Mouse (Mus musculus): ENCODE data around the gene Dtnb. TPM values are rescaled to one million over a fixed set of nuclear protein-coding genes. Genes with fewer than 3 reads are reported as not detected.

The Dtnb gene
- polyA plus RNA-seq, 1 experiment from 2014 or later, result 36.7 TPM

DNA sequence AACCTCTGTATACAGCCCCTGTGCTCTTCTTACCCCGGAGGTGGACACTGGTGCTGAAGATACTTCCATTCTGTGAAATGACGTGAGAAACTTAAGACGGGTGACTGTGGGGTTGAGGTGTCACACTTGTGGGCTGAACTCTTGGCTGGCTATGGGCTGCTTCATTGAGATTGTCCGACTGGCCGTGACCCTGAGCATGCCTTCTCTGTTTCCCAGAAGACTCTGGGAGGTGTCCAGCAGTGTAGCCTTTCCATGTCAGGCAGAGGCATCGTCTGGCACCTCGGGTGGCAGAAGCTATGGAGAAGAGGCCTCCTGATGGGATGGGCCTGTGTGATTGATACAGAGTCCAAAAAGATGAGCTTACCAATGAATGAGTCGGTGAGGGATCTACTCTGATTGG is 241.0 kb downstream of the Dtnb start:
- Histone ChIP-seq H3K9me3 (no peaks in the 10 kb centered on the region), H3K4me3 (no peak overlapping the region)

DNA sequence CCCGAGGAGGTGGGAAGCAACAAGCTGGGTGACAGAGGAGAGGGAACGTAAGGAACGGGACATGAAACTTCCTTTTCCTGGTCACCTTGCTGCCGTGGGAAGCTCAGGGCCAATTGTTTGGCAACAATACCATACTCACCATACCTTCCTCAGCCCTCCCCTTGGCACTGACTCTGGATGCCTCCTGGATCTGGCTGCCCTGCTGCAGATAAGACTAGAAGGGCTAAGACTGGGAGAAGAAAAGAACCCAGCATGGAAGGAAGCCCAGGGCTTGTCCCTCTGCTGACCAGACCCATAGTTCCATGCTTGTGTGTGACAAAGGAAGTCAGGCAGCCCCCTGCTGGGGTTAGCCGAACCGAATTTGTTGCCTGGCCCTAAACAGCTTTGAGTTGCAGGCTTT is 243.2 kb downstream of the Dtnb start:
- peaks cover 29% of the 10 kb centered on the region for H3K4me1 ChIP-seq (replicated peaks)
- no peak for DNase-seq (ENCODE audit: low spot score)
- peaks cover 7% of the 10 kb centered on the region for H3K27me3 ChIP-seq (ENCODE audit: insufficient read depth, poor library complexity, severe bottlenecking)
- H3K27ac ChIP-seq, result no peak overlapping the region
- no peaks in the 10 kb centered on the region for H3K36me3 ChIP-seq
- no peaks in the 10 kb centered on the region for H3K9me3 ChIP-seq
- H3K4me3 ChIP-seq, result no peak overlapping the region
- WGBS, result 47% methylated on average over 6 of the region's 6 CpGs

More for the DNA sequence above, 241.0 kb downstream of the Dtnb start:
- no peaks in the 10 kb centered on the region for H3K36me3 ChIP-seq
- WGBS, result 86% methylated on average over 8 of the region's 8 CpGs
- DNase-seq (ENCODE audit: low spot score), result no peak
- H3K27ac ChIP-seq, result no peak overlapping the region
- H3K4me1 ChIP-seq (replicated peaks), result peaks cover 45% of the 10 kb centered on the region
- H3K27me3 ChIP-seq (ENCODE audit: insufficient read depth, poor library complexity, severe bottlenecking), result peaks cover 30% of the 10 kb centered on the region

DNA sequence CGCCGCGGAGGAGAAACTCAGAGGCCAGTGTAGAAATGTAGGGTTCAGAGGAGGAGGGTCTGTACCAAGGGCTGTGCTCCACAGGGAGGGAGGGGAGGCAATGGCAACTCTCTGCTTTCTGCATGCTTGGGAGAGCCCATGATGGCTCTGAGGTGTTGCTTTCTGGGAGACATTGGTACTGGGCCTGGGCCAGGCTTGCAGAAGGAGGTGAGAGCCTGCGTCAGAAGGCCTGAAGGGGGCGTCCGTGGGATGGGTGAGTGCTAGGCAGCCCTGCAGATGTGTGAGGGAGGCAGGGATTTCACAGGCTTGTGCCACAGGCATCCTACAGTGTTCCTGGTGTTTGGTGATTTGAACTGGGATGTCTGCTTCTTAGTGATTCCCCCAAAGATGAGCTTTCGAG is 244.9 kb downstream of the Dtnb start:
- H3K4me1 ChIP-seq (replicated peaks), result peaks cover 17% of the 10 kb centered on the region
- H3K36me3 ChIP-seq, result no peaks in the 10 kb centered on the region
- WGBS, result 58% methylated on average over 7 of the region's 7 CpGs
- no peak overlapping the region for H3K4me3 ChIP-seq
- H3K27me3 ChIP-seq (ENCODE audit: insufficient read depth, poor library complexity, severe bottlenecking), result peaks cover 5% of the 10 kb centered on the region; the same call in 1 of the 2 replicates
- no peak overlapping the region for H3K27ac ChIP-seq
- no peak for DNase-seq (ENCODE audit: low spot score)
- H3K9me3 ChIP-seq, result no peaks in the 10 kb centered on the region

DNA sequence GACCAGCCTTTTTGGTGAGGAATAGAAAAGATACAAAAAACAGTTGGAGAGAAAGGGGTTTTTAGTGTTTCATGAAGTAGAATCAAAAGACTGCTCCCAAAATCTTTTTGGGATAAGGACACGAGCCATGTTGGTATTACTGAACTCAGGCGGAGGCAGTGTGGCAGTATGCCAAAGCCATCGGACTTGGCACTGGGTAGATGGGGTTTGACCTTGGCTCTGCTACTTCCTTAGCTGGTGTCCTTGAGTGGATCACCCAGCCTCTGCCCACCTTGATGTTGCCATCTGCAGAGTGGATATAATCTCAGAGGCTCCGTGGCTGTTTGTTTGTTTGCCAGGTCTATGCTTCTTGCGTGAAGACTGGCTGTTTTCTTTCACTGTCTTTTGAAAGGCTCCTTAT is 245.4 kb downstream of the Dtnb start:
- 90% methylated on average over 5 of the region's 5 CpGs for whole genome bisulfite sequencing
- no peak overlapping the region for H3K27ac ChIP-seq
- peaks cover 12% of the 10 kb centered on the region for H3K4me1 ChIP-seq (replicated peaks)
- no peaks in the 10 kb centered on the region for H3K9me3 ChIP-seq
- no peak for DNase-seq (ENCODE audit: low spot score)
- no peak overlapping the region for H3K4me3 ChIP-seq
- H3K36me3 ChIP-seq, result no peaks in the 10 kb centered on the region
- peaks cover 5% of the 10 kb centered on the region; the same call in 1 of the 2 replicates for H3K27me3 ChIP-seq (ENCODE audit: insufficient read depth, poor library complexity, severe bottlenecking)

DNA sequence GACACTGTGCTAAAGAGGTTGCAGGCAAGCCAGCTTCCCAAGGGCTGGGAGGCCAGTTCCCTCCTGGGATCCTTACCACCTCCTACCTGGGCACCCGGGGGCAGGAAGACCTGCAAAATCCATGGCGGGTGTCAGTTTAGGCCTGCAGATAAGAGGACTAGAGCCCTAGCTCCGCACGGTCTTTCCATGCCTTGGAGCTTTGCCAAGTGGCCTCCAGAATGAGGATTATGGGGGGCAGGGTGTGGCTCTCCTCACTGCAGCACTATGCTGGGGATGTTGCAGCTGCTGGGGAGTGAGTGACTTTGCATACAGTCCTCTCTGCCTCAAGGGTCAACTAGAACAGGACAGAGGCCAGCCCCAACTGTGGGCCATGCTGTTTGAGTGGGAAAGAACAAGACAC is 247.7 kb downstream of the Dtnb start:
- DNase-seq (ENCODE audit: low spot score), result no peak
- Histone ChIP-seq H3K27ac (no peak overlapping the region), H3K4me3 (no peak overlapping the region), H3K27me3 (ENCODE audit: insufficient read depth, poor library complexity, severe bottlenecking) (no peaks in the 10 kb centered on the region; the same call in 1 of the 2 replicates), H3K36me3 (no peaks in the 10 kb centered on the region), H3K4me1 (replicated peaks) (peaks cover 21% of the 10 kb centered on the region), H3K9me3 (no peaks in the 10 kb centered on the region)
- 89% methylated on average over 4 of the region's 4 CpGs for WGBS

DNA sequence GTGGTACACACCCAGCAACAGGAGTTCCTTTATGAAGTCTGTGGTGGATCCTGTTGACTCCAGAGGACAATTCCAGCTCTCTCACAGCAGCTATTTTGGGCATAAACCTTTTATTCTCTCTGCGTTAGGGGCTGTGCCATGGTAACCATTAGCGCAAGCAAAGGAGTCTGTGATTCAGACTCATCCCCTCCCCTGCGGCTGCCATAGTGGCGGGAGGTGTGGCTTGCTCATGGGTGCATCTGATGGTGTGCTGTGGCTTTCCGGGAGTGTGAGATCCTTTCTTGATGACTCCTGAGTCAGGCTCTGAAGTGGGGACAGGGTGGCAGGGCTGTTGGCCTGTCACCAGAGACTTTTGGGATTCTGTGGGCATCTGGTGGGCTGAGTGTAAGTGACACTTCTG is 251.2 kb downstream of the Dtnb start:
- Histone ChIP-seq H3K27me3 (ENCODE audit: insufficient read depth, poor library complexity, severe bottlenecking) (no peaks in the 10 kb centered on the region), H3K4me1 (replicated peaks) (peaks cover 13% of the 10 kb centered on the region; the same call in 1 of the 2 replicates), H3K27ac (no peak overlapping the region), H3K4me3 (no peak overlapping the region), H3K9me3 (no peaks in the 10 kb centered on the region), H3K36me3 (no peaks in the 10 kb centered on the region)
- 74% methylated on average over 5 of the region's 5 CpGs for WGBS
- no peak for DNase-seq (ENCODE audit: low spot score)

DNA sequence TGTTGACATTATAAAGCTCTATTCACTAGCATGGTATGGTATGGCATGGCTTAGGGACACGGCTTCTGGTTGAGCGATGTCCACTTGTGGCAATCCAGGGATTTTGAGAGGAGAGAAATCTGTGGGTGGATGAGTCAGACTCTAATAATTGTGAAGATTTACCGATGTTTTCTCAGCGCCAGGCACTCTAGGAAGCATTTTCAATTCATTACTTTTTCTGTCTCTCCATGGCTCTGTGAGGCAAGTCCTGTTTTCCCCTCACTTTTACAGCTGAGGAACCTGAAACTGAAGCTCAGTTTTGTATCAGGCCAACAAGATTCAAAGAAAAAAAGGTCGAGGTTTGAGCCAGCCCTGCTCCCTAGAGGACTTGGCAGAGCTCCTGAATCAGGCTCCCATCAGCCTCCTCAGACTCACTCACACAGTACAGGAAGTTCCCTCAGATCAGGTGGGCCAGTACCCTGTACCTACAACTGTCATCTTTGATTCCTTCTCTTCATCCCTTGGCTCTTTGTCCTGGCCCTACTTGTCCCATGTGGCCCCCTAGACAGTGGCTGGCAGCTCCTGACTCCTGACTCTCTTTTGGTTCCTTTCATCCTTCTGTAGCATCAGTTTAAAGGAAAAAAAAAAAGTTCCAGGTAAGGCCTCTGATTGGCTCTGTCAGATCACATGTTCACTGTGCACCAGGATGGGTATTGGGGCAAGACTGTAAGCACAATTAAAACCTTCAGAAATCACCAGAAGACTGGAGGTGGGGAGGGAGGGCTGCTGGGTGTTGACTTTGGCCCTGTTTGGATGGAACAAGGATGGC is 252.9 kb downstream of the Dtnb start:
- DNase-seq (ENCODE audit: low spot score), result no peak
- Histone ChIP-seq H3K27ac (no peak overlapping the region), H3K4me1 (replicated peaks) (peaks cover 9% of the 10 kb centered on the region; the same call in 1 of the 2 replicates), H3K4me3 (no peak overlapping the region), H3K36me3 (no peaks in the 10 kb centered on the region), H3K27me3 (ENCODE audit: insufficient read depth, poor library complexity, severe bottlenecking) (no peaks in the 10 kb centered on the region), H3K9me3 (no peaks in the 10 kb centered on the region)
- WGBS, result 84% methylated on average over 5 of the region's 5 CpGs

DNA sequence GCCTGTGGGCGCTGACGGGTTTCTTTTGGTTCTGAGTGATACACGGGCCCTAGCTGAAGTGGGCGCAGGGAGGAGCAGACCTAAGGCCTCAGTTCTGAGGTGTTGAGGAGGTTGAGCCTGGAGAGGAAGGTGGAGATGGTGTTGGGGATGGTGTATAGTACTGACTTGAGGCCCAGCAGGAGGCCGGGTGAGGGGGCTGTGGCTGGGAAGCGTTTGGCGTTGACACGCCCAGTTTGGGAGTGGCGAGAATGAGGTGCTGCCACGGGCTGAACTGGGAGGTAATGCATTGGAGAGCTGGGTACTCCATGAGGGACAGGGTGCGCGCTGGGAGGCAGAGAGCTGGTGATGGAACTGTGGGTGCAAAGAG is 253.5 kb downstream of the Dtnb start:
- H3K4me3 ChIP-seq, result no peak overlapping the region
- no peak overlapping the region for H3K27ac ChIP-seq
- no peak for DNase-seq (ENCODE audit: low spot score)
- no peaks in the 10 kb centered on the region for H3K27me3 ChIP-seq (ENCODE audit: insufficient read depth, poor library complexity, severe bottlenecking)
- WGBS, result 45% methylated on average over 12 of the region's 12 CpGs
- no peaks in the 10 kb centered on the region for H3K9me3 ChIP-seq
- no peaks in the 10 kb centered on the region for H3K36me3 ChIP-seq
- peaks cover 9% of the 10 kb centered on the region; the same call in 1 of the 2 replicates for H3K4me1 ChIP-seq (replicated peaks)

DNA sequence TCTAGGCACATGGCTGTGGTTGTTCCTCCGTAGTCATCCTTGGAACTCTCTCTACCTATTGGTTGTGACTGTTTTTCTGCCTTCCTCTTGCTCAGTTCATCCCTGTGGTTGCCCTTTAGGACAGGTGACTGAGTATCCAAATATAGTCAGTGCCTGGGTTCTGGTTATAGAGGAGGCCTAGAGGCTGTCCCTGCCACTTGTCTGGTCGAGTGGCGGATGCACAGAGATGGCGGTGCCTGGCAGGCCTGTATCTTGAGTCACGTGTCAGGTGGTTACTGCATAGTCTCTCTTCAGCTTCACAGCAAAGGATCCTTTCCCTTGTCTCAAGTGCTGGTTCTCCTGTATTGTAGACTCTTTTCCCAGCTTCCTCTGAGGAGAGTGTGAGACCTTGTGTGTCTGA is 255.6 kb downstream of the Dtnb start:
- WGBS, result 87% methylated on average over 5 of the region's 5 CpGs
- DNase-seq (ENCODE audit: low spot score), result no peak
- Histone ChIP-seq H3K4me1 (replicated peaks) (peaks cover 11% of the 10 kb centered on the region), H3K4me3 (no peak overlapping the region), H3K27me3 (ENCODE audit: insufficient read depth, poor library complexity, severe bottlenecking) (peaks cover 4% of the 10 kb centered on the region), H3K36me3 (no peaks in the 10 kb centered on the region), H3K27ac (no peak overlapping the region), H3K9me3 (no peaks in the 10 kb centered on the region)

Other genes with a start within 250 kb of the Dtnb start
- 23.9 and 32.5 TPM in 2 replicates for gene Kif3c, start 207.2 kb upstream of the Dtnb start, polyA plus RNA-seq (2016; fragmentation: Nextera tagmentation; extraction: Ambion mirVana)
- 13.1 and 16.0 TPM in 2 replicates for gene Asxl2, start 145.5 kb upstream of the Dtnb start, polyA plus RNA-seq (2016; fragmentation: Nextera tagmentation; extraction: Ambion mirVana)
- gene Dnmt3a, start 233.6 kb downstream of the Dtnb start, polyA plus RNA-seq (2016; fragmentation: Nextera tagmentation; extraction: Ambion mirVana), result 114 and 127 TPM in 2 replicates